Mouse (Mus musculus): Measurements from ENCODE around the gene Map4k1.

DNA sequence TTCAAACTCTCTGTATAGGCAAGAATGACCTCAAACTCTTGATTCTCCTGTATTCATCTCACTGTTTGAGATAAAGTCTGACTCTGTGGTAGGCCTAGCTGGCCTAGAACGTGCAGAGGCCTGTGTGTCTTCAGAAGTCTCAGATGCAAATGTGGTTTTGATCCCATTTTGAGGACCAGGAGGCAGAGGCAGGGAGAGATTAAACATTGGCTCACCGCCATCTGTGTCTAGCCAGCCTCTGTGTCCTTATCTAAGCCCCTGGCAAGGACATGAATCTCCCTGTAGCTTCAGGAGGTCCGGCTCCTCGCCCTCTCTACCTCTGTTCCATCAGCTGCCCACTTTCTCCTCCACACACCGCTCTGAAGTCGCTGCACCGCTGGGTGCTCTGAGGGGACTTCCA is 34.6 kb downstream of the Map4k1 start:
- TF ChIP-seq CTCF (IDR thresholded peaks at IDR 0.05; ENCODE audit: borderline replicate concordance, extremely low read depth, insufficient read depth, insufficient read length): no peak
- no peak for TF ChIP-seq POLR2A (IDR thresholded peaks at IDR 0.05; ENCODE audit: borderline replicate concordance, extremely low read depth, insufficient read depth, insufficient read length, poor library complexity, severe bottlenecking)
